Mouse (Mus musculus): ENCODE data around the gene Sh3tc1.

GRCm38 (mm10) chr5:35703814-35704213 is 36.0 kb downstream of the Sh3tc1 start:
- no peak for TF ChIP-seq POLR2A (IDR thresholded peaks at IDR 0.05; ENCODE audit: borderline replicate concordance, extremely low read depth, insufficient read depth, insufficient read length, poor library complexity, severe bottlenecking)
- TF ChIP-seq CTCF (IDR thresholded peaks at IDR 0.05; ENCODE audit: borderline replicate concordance, extremely low read depth, insufficient read depth, insufficient read length), result no peak

Measured in brain, embryonic 14.5 days (tissue).